8 mouse cellular contexts compared by ENCODE assay signal in genomic region chr12:69474916-69475661, GRCm38 (mm10).
DNase-seq lines count a peak whose midpoint lies in the region; ATAC-seq lines count a peak whose summit lies in the region.

No protein-coding gene starts in this region.

- no peaks in the 10 kb centered on the region for H3K9me3 ChIP-seq in forebrain, embryonic 12.5 days
- H3K9me3 ChIP-seq in intestine, embryonic 15.5 days, result no peaks in the 10 kb centered on the region

- H3K4me1 ChIP-seq in forebrain, embryonic 12.5 days, result peaks cover 36% of the 10 kb centered on the region
- peaks cover 17% of the 10 kb centered on the region for H3K4me1 ChIP-seq in intestine, embryonic 15.5 days (replicated peaks)

- intact Hi-C loops in left cerebral cortex, postnatal 4 days (cut with DNase I), result no loop called here
- intact Hi-C loops in left cerebral cortex, postnatal 14 days (cut with DNase I), result no loop called here

- H3K9ac ChIP-seq in forebrain, embryonic 12.5 days, result no peak overlapping the region
- H3K9ac ChIP-seq in intestine, embryonic 15.5 days, result no peak overlapping the region

- 54% methylated on average over 17 of the region's 17 CpGs for WGBS in forebrain, embryonic 12.5 days
- 68% methylated on average over 17 of the region's 17 CpGs for WGBS in intestine, embryonic 15.5 days

- no peak overlapping the region for H3K4me3 ChIP-seq in forebrain, embryonic 12.5 days (replicated peaks)
- no peak overlapping the region for H3K4me3 ChIP-seq in intestine, embryonic 15.5 days (replicated peaks)

- H3K27ac ChIP-seq in forebrain, embryonic 12.5 days, result peak overlapping the region; percentile 25; the same call in 1 of the 2 replicates
- peak overlapping the region; percentile 11; the same call in 1 of the 2 replicates for H3K27ac ChIP-seq in intestine, embryonic 15.5 days

- no peak overlapping the region for H3K4me2 ChIP-seq in forebrain, embryonic 12.5 days
- no peak overlapping the region for H3K4me2 ChIP-seq in intestine, embryonic 15.5 days (replicated peaks)

- H3K27me3 ChIP-seq in forebrain, embryonic 12.5 days, result no peaks in the 10 kb centered on the region
- H3K27me3 ChIP-seq in intestine, embryonic 15.5 days (replicated peaks), result no peaks in the 10 kb centered on the region

- no peaks in the 10 kb centered on the region for H3K36me3 ChIP-seq in forebrain, embryonic 12.5 days (replicated peaks)
- H3K36me3 ChIP-seq in intestine, embryonic 15.5 days, result no peaks in the 10 kb centered on the region

- peak; percentile 67 for DNase-seq in left cerebral cortex, postnatal 4 days
- DNase-seq in left cerebral cortex, postnatal 14 days (ENCODE audit: low spot score in 2 of 2), result no peak
- DNase-seq in adrenal gland, postnatal 14 days, result peak; percentile 72
- DNase-seq in natural killer cell, adult 2 months (ENCODE audit: low spot score in 2 of 2), result peak; percentile 87 to 88
- DNase-seq in left cerebral cortex, adult 9 months (ENCODE audit: low spot score in 2 of 2), result no peak
- no peak for DNase-seq in kidney, postnatal 14 days

- no peak for ATAC-seq in forebrain, embryonic 12.5 days (ENCODE audit: low FRiP score)
- peak; percentile 70 for ATAC-seq in intestine, embryonic 15.5 days

Comparison
In these comparisons a context has a peak if more than half of its experiments do, and no peak if none do; other contexts are left out.
1. DNase-seq: peak in left cerebral cortex, postnatal 4 days (single experiment), adrenal gland, postnatal 14 days (single experiment) and natural killer cell, adult 2 months (2 of 2); none in left cerebral cortex, postnatal 14 days (0 of 2), left cerebral cortex, adult 9 months (0 of 2) and kidney, postnatal 14 days (single experiment).